Mouse (Mus musculus) heart, postnatal 0 days (tissue): ENCODE results near the gene Pcif1. TPM values are rescaled to one million over a fixed set of nuclear protein-coding genes. Genes with fewer than 3 reads are reported as not detected.
"Not testable (repeated sequence)": the region's sequence is repeated elsewhere in the genome, so short reads cannot be mapped to it uniquely, and the experiment has no call there.

Experiments used
- ATAC-seq: fragments of 200-750 bp; cut with Nextera tagmentation; 2 replicates; pipeline ENCODE4 v1.8.0; 2017; ENCODE audit warnings: low read depth, moderate number of reproducible peaks, moderate library complexity; ENCODE audit not compliant: insufficient read depth
- DNase-seq: peaks from one replicate; pipeline ENCODE4 v3.0.0-alpha.2; 2016; ENCODE audit warnings: low spot score
- H3K27ac ChIP-seq: fragments of 300-500 bp; sonication (generic); 2 replicates; pipeline ENCODE4 v1.5.1; 2014; ENCODE audit warnings: low read depth, mild to moderate bottlenecking
- H3K27me3 ChIP-seq: fragments of 300-500 bp; sonication (generic); 2 replicates; pipeline ENCODE4 v1.6.1; 2014; ENCODE audit warnings: low read length, mixed read lengths; ENCODE audit not compliant: control insufficient read depth, insufficient read depth
- H3K36me3 ChIP-seq: fragments of 300-500 bp; sonication (generic); replicated peaks from 2 replicates; pipeline ENCODE4 v1.6.1; 2014; ENCODE audit warnings: low read length, mixed read lengths; ENCODE audit not compliant: control insufficient read depth, insufficient read depth
- H3K4me1 ChIP-seq: fragments of 300-500 bp; sonication (generic); 2 replicates; pipeline ENCODE4 v1.6.1; 2014; ENCODE audit warnings: antibody characterized with exemption; ENCODE audit not compliant: control insufficient read depth, insufficient read depth
- H3K4me2 ChIP-seq: fragments of 300-500 bp; sonication (generic); 2 replicates; pipeline ENCODE4 v1.6.1; 2014; ENCODE audit warnings: low read depth, mild to moderate bottlenecking, low read length, moderate library complexity
- H3K4me3 ChIP-seq: fragments of 300-500 bp; sonication (generic); 2 replicates; pipeline ENCODE4 v1.5.1; 2014; ENCODE audit warnings: low read depth, low read length
- H3K9ac ChIP-seq: fragments of 300-500 bp; sonication (generic); replicated peaks from 2 replicates; pipeline ENCODE4 v1.6.1; 2014; ENCODE audit warnings: low read depth, low read length, mixed read lengths
- H3K9me3 ChIP-seq: fragments of 300-500 bp; sonication (generic); replicated peaks from 2 replicates; pipeline ENCODE4 v1.6.1; 2016; ENCODE audit warnings: low read length; ENCODE audit not compliant: control insufficient read depth
- CTCF ChIP-seq: IDR thresholded peaks from 2 replicates; pipeline ENCODE4 v1.5.1; 2016; ENCODE audit warnings: antibody characterized with exemption, control low read depth, low read depth
- EP300 ChIP-seq: IDR thresholded peaks from 2 replicates; pipeline ENCODE4 v1.6.1; 2016; ENCODE audit warnings: antibody characterized with exemption, low read depth
- WGBS: fragments of 180-500 bp; shearing (Covaris S2); extraction: QIAGEN DNeasy Blood & Tissue Kit; methylation state at CpG from one replicate; pipeline ENCODE4 v1.1.7; 2014; 5-methylcytosine and 5-hydroxymethylcytosine counted together
- polyA plus RNA-seq: library from polyadenylated mRNA; unstranded; fragments of >200 nt; fragmentation: Nextera tagmentation; extraction: Ambion mirVana; gene quantifications from 2 replicates; pipeline ENCODE4 v1.2.1, GENCODE M21; 2015
- total RNA-seq: library from RNA; depleted of rRNA; stranded (reverse); fragments of >200 nt; gene quantifications from 2 replicates; pipeline ENCODE4 v1.2.3, GENCODE M21; 2014; ENCODE audit warnings: low replicate concordance

Gene Pcif1
- total and polyA plus RNA-seq, 2 experiments from 2014 or later: 51.8 to 54.2 TPM

- Histone ChIP-seq H3K27me3 (peaks cover 39% of the 10 kb centered on the region; the same call in 1 of the 2 replicates), H3K27ac (no peak overlapping the region), H3K4me3 (no peak overlapping the region), H3K36me3 (no peaks in the 10 kb centered on the region), H3K9me3 (no peaks in the 10 kb centered on the region), H3K4me1 (peaks cover 23% of the 10 kb centered on the region), H3K9ac (no peak overlapping the region), H3K4me2 (no peak overlapping the region)
- ATAC-seq: no peak
- no peak for DNase-seq
- 71% methylated on average over 9 of the region's 9 CpGs for WGBS
- no peak for TF ChIP-seq CTCF
- TF ChIP-seq EP300: no peak
Measured at GRCm38 (mm10) chr2:164859640-164860432, 19.3 kb upstream of the Pcif1 start.

GRCm38 (mm10) chr2:164861094-164861493, 18.0 kb upstream of the Pcif1 start:
- H3K9me3 ChIP-seq: no peaks in the 10 kb centered on the region
- peaks cover 28% of the 10 kb centered on the region; the same call in 1 of the 2 replicates for H3K27me3 ChIP-seq
- H3K4me1 ChIP-seq: peaks cover 23% of the 10 kb centered on the region
- WGBS: 47% methylated on average over 4 of the region's 4 CpGs
- DNase-seq (no peak), ATAC-seq (no peak)
- H3K4me3 ChIP-seq: no peak overlapping the region
- no peak overlapping the region for H3K27ac ChIP-seq
- H3K9ac ChIP-seq: no peak overlapping the region
- H3K36me3 ChIP-seq: no peaks in the 10 kb centered on the region
- no peak overlapping the region for H3K4me2 ChIP-seq
- no peak for TF ChIP-seq CTCF
- no peak for TF ChIP-seq EP300

- H3K4me2 ChIP-seq: no peak overlapping the region
- 32% methylated on average over 9 of the region's 9 CpGs for WGBS
Measured at GRCm38 (mm10) chr2:164862179-164862861, 16.8 kb upstream of the Pcif1 start.

GRCm38 (mm10) chr2:164863411-164863810, 15.7 kb upstream of the Pcif1 start:
- not testable (repeated sequence) for ATAC-seq, H3K36me3 ChIP-seq, H3K27me3 ChIP-seq, H3K4me2 ChIP-seq, DNase-seq, H3K27ac ChIP-seq, H3K9me3 ChIP-seq, H3K9ac ChIP-seq, H3K4me3 ChIP-seq
- H3K4me1 ChIP-seq: peaks cover 18% of the 10 kb centered on the region
- WGBS: 91% methylated on average over 7 of the region's 9 CpGs

More at GRCm38 (mm10) chr2:164862179-164862861, 16.8 kb upstream of the Pcif1 start:
- H3K27me3 ChIP-seq: peaks cover 15% of the 10 kb centered on the region; the same call in 1 of the 2 replicates
- H3K4me3 ChIP-seq: no peak overlapping the region
- peak overlapping the region; percentile 62 for H3K27ac ChIP-seq
- ATAC-seq: peak; percentile 13
- DNase-seq: peak; percentile 61
- TF ChIP-seq CTCF (no peak), EP300 (no peak)
- H3K9me3 ChIP-seq: no peaks in the 10 kb centered on the region
- H3K9ac ChIP-seq: no peak overlapping the region
- peaks cover 19% of the 10 kb centered on the region for H3K4me1 ChIP-seq
- H3K36me3 ChIP-seq: no peaks in the 10 kb centered on the region

- ATAC-seq (no peak), DNase-seq (no peak)
- H3K9ac ChIP-seq: no peak overlapping the region
- TF ChIP-seq EP300 (no peak), CTCF (no peak)
- H3K36me3 ChIP-seq: no peaks in the 10 kb centered on the region
- WGBS: 60% methylated on average over 4 of the region's 4 CpGs
- no peak overlapping the region for H3K27ac ChIP-seq
- no peak overlapping the region for H3K4me3 ChIP-seq
- no peaks in the 10 kb centered on the region for H3K27me3 ChIP-seq
- no peak overlapping the region for H3K4me2 ChIP-seq
- peaks cover 5% of the 10 kb centered on the region; the same call in 1 of the 2 replicates for H3K9me3 ChIP-seq
- peaks cover 18% of the 10 kb centered on the region for H3K4me1 ChIP-seq
Measured at GRCm38 (mm10) chr2:164864593-164864992, 14.5 kb upstream of the Pcif1 start.
